Mouse (Mus musculus) telencephalon, adult 2 months (tissue): ENCODE measurements at regions not wholly inside any gene's neighbourhood (a gene's known extent, or its start where the extent isn't known, plus 50 kb on each side); places are given as distances from the start of the nearest gene placed in this dataset.

Experiments used
- DNase-seq: peaks from one replicate; pipeline ENCODE4 v3.0.0-alpha.2; 2011; ENCODE audit warnings: low read depth, low spot score

- no peak for DNase-seq
These were observed 118.2 kb upstream of the Gm21876 start for GRCm38 (mm10) chrX:21293666-21294065.

- no peak for DNase-seq
These were observed 120.0 kb upstream of the Gm21876 start for GRCm38 (mm10) chrX:21295460-21295859.

- DNase-seq: no peak
These were observed 121.9 kb upstream of the Gm21876 start for GRCm38 (mm10) chrX:21297349-21297748.

- no peak for DNase-seq
These were observed 149.8 kb upstream of the Agtr2 start for GRCm38 (mm10) chrX:21334499-21335032.

GRCm38 (mm10) chrX:21344397-21344796 is 139.9 kb upstream of the Agtr2 start:
- DNase-seq: no peak

GRCm38 (mm10) chrX:21350503-21350902 is 133.8 kb upstream of the Agtr2 start:
- no peak for DNase-seq

GRCm38 (mm10) chrX:21352350-21352749 is 132.0 kb upstream of the Agtr2 start:
- no peak for DNase-seq

- peak; percentile 40 for DNase-seq
These were observed 123.3 kb upstream of the Agtr2 start for GRCm38 (mm10) chrX:21360771-21361667.

GRCm38 (mm10) chrX:21385221-21385620 is 99.1 kb upstream of the Agtr2 start:
- DNase-seq: no peak

GRCm38 (mm10) chrX:21389992-21390391 is 94.4 kb upstream of the Agtr2 start:
- DNase-seq: no peak

GRCm38 (mm10) chrX:21393212-21393611 is 91.1 kb upstream of the Agtr2 start:
- DNase-seq: no peak

GRCm38 (mm10) chrX:21424797-21425196 is 59.5 kb upstream of the Agtr2 start:
- no peak for DNase-seq

GRCm38 (mm10) chrX:21428081-21428480 is 56.3 kb upstream of the Agtr2 start:
- DNase-seq: no peak

- DNase-seq: no peak
These were observed 50.8 kb upstream of the Agtr2 start for GRCm38 (mm10) chrX:21433501-21433900.
